Mouse (Mus musculus) cerebellum, adult 9-11 months (tissue): ENCODE measurements around the gene Spn.

Experiments
- DNase-seq: peaks from one replicate; pipeline ENCODE4 v3.0.0; 2022

The Spn gene

GRCm38 (mm10) chr7:127139562-127139961, 1.9 kb upstream of the Spn start:
- DNase-seq: no peak

- DNase-seq: no peak
These were observed 1.5 kb upstream of the Spn start for GRCm38 (mm10) chr7:127139100-127139499.

- DNase-seq: no peak
These were observed 1.2 kb downstream of the Spn start for GRCm38 (mm10) chr7:127136181-127137071.

- DNase-seq: no peak
These were observed 2.7 kb downstream of the Spn start for GRCm38 (mm10) chr7:127134821-127135447.

- no peak for DNase-seq
These were observed 4.5 kb downstream of the Spn start for GRCm38 (mm10) chr7:127133125-127133524.

- DNase-seq: peak; percentile 64
These were observed 8.0 kb downstream of the Spn start for GRCm38 (mm10) chr7:127129638-127130037.

GRCm38 (mm10) chr7:127121911-127122270, 15.7 kb downstream of the Spn start, which contains the start of gene Qprt:
Gene Qprt (minus strand): TSS chr7:127122226.
- DNase-seq: no peak

- no peak for DNase-seq
These were observed 16.3 kb downstream of the Spn start for GRCm38 (mm10) chr7:127121061-127121910.

- no peak for DNase-seq
These were observed 18.8 kb downstream of the Spn start for GRCm38 (mm10) chr7:127118671-127119445.

GRCm38 (mm10) chr7:127117948-127118347, 19.7 kb downstream of the Spn start:
- no peak for DNase-seq

GRCm38 (mm10) chr7:127116331-127116935, 21.2 kb downstream of the Spn start:
- DNase-seq: no peak

- no peak for DNase-seq
These were observed 22.7 kb downstream of the Spn start for GRCm38 (mm10) chr7:127114920-127115319.

GRCm38 (mm10) chr7:127113614-127114259, 23.9 kb downstream of the Spn start:
- DNase-seq: no peak

GRCm38 (mm10) chr7:127112921-127113597, 24.6 kb downstream of the Spn start:
- no peak for DNase-seq

GRCm38 (mm10) chr7:127112251-127112841, 25.3 kb downstream of the Spn start:
- no peak for DNase-seq

- peak; percentile 57 for DNase-seq
These were observed 26.2 kb downstream of the Spn start for GRCm38 (mm10) chr7:127111461-127111860.

- DNase-seq: peak; percentile 84
These were observed 27.2 kb downstream of the Spn start for GRCm38 (mm10) chr7:127110239-127111007.

- peak; percentile 20 for DNase-seq
These were observed 32.1 kb downstream of the Spn start for GRCm38 (mm10) chr7:127105551-127105950.

GRCm38 (mm10) chr7:127104560-127105332, 32.9 kb downstream of the Spn start:
- peak; percentile 92 for DNase-seq
